Mouse (Mus musculus) neutrophil, adult 59 days (primary cell): ENCODE results near the gene Olfr1161. TPM values are rescaled to one million over a fixed set of nuclear protein-coding genes. Genes with fewer than 3 reads are reported as not detected.

Source experiments
- total RNA-seq, 2 experiments: library from RNA; stranded (reverse); gene quantifications; 1 replicate in 1 of 2; 2 replicates in 1 of 2; pipeline ENCODE4 v1.2.4; 2023

Olfr1161 gene
- total RNA-seq, result not detected

DNA sequence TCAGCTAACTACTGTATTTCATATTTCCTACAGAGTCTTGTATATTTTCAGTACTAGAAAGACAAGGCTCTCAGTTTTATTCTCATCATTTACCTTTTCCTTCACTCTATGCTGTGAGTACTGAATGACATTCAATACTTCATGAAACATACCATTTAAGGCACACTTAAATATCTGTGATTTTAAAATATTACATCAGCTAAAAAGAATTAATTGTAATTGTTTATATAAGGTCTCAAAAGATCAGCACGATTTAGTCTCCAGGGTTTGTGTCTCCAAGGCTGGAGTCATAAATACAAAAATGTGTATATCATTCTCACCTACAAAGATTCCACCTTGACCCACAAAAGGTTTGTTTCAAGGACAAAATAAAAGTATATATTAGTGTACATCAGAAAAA is at the start of gene Olfr1161:
Gene Olfr1161 (plus strand): TSS at position 301 of the 400 bp plus-strand sequence.

DNA sequence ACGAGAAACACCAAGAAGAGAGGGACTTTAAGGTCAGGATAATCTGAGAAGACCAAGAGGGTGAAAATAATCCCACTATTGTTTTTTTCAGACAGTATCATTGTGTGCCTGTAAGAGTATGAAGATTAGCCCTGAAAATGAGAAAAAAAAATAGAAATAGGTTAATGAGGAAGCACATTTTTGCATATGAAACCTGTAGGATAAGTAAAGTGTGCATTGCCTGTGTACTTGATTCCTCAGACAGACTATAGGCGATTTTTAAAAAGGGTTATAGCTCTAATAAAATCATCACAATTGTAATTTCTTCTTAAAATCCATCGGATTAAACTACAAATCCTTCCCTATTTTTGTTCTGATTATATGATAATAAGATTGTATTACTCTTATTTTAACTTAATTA is 48.0 kb upstream of the Olfr1161 start, which contains the start of gene Olfr74:
Gene Olfr74 (minus strand): TSS at position 101 of the 400 bp plus-strand sequence.

GRCm38 (mm10) chr2:87989813-87990212 is 32.8 kb upstream of the Olfr1161 start, which contains the start of gene Olfr1158:
Olfr1158 (plus strand) TSS chr2:87990113.

GRCm38 (mm10) chr2:88007515-88008318 is 14.9 kb upstream of the Olfr1161 start, which contains the start of gene Olfr1160:
Olfr1160 (minus strand) TSS chr2:88008268.

GRCm38 (mm10) chr2:88037599-88037998 is 15.0 kb downstream of the Olfr1161 start, which contains the start of gene Olfr73:
Olfr73 (minus strand) TSS chr2:88037699.

DNA sequence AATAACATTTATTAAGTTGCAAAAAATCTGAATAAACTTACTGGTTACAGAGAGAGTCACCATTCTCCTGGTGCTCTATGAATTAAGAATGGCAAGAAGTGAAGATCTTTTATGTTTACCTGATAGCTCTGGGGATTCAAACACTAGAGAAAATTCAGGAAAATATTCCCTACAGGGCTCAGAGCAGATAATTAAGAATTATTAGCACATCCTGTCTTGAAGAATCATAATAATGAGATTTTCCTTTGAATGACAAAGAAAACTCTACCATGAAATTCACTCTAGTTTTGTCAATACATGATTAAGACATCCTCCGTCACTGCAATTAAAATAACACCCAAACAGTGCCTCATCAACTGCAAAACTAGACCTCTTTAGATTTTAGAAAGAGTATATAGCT is 28.5 kb downstream of the Olfr1161 start, which contains the start of gene Olfr1162:
Gene Olfr1162 (minus strand): TSS at position 101 of the 400 bp plus-strand sequence.

DNA sequence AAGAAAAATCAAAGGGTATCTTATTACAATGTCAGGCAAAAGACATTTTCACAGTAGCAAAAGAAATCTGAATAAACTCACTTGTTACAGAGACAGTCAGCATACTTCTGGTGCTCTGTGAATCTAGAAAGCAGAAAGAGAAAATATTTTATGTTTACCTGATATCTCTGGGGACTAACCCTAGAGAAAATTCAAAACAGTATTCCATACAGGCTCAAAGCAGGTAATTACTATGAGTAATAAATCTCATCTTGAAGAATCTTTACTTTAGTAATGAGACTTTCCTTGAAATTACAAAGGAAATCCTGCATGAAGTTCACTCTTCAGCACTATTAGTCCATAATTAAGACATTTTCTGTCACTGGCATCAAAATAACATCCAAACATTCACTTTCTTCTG is 49.2 kb downstream of the Olfr1161 start, which contains the start of gene Olfr1163:
Gene Olfr1163 (minus strand): TSS at position 101 of the 400 bp plus-strand sequence.

Other genes with a start within 250 kb of the Olfr1161 start
- gene Olfr152, start 243.3 kb upstream of the Olfr1161 start, total RNA-seq, result not detected
- not detected for gene Olfr1143, start 222.2 kb upstream of the Olfr1161 start, total RNA-seq
- gene Olfr1145, start 213.0 kb upstream of the Olfr1161 start, total RNA-seq, result not detected
- gene Olfr1148, start 192.2 kb upstream of the Olfr1161 start, total RNA-seq, result not detected
- gene Olfr1150-ps1, start 178.8 kb upstream of the Olfr1161 start, total RNA-seq, result not detected
- gene Olfr1151, start 166.9 kb upstream of the Olfr1161 start, total RNA-seq, result not detected
- not detected for gene Olfr1152, start 156.3 kb upstream of the Olfr1161 start, total RNA-seq
- gene Olfr1153, start 127.8 kb upstream of the Olfr1161 start, total RNA-seq, result not detected
- gene Olfr1154, start 117.6 kb upstream of the Olfr1161 start, total RNA-seq, result not detected
- not detected for gene Olfr1155, start 77.6 kb upstream of the Olfr1161 start, total RNA-seq
- gene Olfr1156, start 69.7 kb upstream of the Olfr1161 start, total RNA-seq, result not detected
- gene Olfr1157, start 54.5 kb upstream of the Olfr1161 start, total RNA-seq, result not detected
- not detected for gene Olfr74, start 48.1 kb upstream of the Olfr1161 start, total RNA-seq
- not detected for gene Olfr1158, start 32.7 kb upstream of the Olfr1161 start, total RNA-seq
- not detected for gene Olfr1160, start 14.5 kb upstream of the Olfr1161 start, total RNA-seq
- not detected for gene Olfr73, start 14.9 kb downstream of the Olfr1161 start, total RNA-seq
- not detected for gene Olfr1162, start 28.4 kb downstream of the Olfr1161 start, total RNA-seq
- gene Olfr1163, start 49.1 kb downstream of the Olfr1161 start, total RNA-seq, result not detected
- not detected for gene Olfr1164, start 71.2 kb downstream of the Olfr1161 start, total RNA-seq
- gene Olfr1166, start 105.5 kb downstream of the Olfr1161 start, total RNA-seq, result not detected
- not detected for gene Olfr1167, start 132.4 kb downstream of the Olfr1161 start, total RNA-seq
- gene Olfr1168, start 159.1 kb downstream of the Olfr1161 start, total RNA-seq, result not detected
- gene Olfr1170, start 205.6 kb downstream of the Olfr1161 start, total RNA-seq, result not detected